Mouse (Mus musculus) B cell, adult 2 months (primary cell): ENCODE measurements around the gene Gna12.
A peak's percentile ranks its signal among the peaks of the same experiment; 100 is the strongest.

Experiments used
- DNase-seq, 2 experiments: peaks; one replicate each; pipeline ENCODE4 v3.0.0; 2022

Gna12 gene

GRCm38 (mm10) chr5:140826796-140827195, 3.4 kb downstream of the Gna12 start:
- DNase-seq: no peak

DNA sequence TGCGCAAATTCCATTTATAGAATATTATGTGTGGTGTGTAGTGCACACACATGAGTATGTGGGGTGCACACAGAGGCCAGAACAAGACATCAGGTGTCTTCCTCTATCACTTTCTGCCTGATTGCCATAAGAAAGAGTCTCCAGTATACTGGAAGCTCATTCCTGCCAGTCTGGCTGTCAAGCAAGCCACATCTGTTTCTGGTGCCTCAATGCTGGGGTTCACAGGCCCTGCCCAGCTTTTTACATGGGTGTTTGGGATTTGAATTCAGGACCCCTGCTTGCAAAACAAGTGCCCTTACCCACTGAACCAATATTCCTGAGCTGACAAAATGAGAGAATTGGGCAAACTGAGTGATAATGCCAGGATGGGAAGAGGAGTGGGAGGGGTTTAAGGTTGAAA, 4.1 kb downstream of the Gna12 start:
- DNase-seq: no peak

DNA sequence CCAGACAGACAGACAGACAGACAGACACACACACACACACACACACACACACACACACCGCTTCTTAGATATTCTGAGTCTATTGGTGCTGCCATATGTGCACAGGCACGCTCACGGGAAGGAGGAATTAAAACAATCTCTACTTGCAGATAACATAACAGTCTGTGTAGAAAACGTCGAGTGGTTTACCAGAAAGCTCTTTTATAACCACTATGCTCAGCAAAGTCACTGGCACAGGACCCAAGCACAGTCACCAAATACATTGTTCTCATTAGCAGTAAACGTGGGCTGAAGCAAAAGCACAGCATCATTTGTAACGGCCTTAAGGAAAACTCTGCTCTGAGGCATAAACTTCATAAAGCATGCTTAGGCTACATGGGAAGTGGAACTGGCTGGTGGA, 6.1 kb downstream of the Gna12 start:
- no peak for DNase-seq

DNA sequence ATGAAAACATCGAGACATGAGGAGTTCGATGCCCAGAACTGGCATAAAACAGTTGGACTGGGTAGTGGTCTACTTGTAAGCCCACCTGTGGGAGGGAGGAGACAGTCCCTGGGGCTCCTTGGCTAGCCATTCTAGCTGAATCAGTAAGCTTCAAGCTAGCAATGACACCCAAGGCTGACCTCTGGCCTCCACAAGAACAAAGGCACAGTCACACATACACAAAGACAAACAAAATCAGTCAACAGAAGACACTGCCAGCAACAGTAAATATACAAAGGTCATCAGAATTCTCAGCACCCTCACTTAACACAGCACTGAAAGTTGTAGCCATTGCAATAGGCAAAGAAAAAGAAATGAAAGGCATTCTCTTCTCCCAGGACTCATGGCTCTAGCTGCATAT, 6.8 kb downstream of the Gna12 start:
- no peak for DNase-seq

GRCm38 (mm10) chr5:140821951-140822350, 8.3 kb downstream of the Gna12 start:
- DNase-seq: no peak

- DNase-seq: no peak
Observed at GRCm38 (mm10) chr5:140820539-140820938, 9.7 kb downstream of the Gna12 start.

DNA sequence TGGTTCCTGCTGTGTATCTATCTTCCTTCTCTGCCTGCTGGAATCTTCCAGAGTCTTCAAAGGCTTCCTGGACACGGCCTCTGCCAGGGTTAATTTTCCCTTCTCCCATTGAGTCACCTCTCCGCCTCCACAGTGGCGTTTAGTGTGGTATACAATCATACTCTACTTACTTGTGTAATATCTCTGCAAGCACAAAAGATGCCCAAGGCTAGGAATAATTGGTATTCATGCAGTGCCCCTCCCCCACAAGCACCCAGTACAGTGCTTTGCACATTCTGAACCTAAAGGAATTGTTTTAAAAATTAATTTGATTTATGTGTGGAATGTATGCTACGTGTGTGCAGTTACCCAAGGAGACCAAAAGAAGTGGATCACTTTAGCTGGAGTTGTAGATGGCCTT, 10.6 kb downstream of the Gna12 start:
- DNase-seq: no peak

DNA sequence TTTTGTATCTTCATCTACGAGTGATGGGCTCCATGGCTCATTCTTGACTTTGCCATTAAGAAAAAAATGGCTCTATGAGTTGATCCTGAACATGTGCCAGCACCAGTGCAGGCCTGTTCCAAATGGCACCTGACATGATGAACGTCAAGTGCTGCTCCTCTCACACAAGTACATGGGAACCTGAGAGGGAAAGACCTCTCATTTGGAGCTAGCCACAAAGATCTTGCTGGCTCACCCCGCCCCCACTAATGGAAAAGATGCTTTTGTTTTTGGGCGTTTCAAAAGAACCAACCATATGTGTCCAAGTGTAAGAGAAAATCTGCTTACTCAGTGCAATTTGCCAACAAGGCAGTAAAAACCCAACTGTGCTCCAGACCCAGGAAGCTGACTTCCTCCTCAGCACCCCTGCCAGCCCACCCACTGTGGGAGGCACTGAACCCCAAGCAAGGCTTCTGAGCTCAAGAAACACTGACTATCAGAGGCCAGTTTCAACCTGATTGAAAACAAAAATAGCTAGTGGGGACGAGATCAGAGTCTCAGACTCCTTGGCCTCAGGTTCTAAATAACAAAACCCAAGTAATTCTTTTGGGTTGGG, 11.7 kb downstream of the Gna12 start:
- no peak for DNase-seq

GRCm38 (mm10) chr5:140816950-140817568, 13.2 kb downstream of the Gna12 start:
- DNase-seq: no peak

DNA sequence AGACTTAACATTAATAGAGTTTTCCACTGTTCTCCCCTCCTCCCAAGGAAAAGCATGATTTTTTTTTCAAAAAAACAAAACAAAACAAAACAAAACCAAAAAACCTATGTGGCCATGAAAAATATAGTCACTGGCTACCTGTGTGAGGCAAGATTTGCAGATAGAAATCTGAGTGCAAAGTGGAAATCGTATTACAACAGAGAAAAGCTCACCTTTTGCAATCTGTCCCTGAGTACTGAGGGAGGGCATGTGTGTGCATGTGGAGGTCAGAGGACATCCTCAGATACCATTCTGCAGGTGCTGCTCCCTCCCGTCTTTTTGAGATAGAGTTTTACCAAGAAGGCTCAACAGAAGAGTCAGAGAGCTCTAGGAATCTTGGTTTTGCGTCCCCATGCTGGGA, 14.2 kb downstream of the Gna12 start:
- DNase-seq: no peak

DNA sequence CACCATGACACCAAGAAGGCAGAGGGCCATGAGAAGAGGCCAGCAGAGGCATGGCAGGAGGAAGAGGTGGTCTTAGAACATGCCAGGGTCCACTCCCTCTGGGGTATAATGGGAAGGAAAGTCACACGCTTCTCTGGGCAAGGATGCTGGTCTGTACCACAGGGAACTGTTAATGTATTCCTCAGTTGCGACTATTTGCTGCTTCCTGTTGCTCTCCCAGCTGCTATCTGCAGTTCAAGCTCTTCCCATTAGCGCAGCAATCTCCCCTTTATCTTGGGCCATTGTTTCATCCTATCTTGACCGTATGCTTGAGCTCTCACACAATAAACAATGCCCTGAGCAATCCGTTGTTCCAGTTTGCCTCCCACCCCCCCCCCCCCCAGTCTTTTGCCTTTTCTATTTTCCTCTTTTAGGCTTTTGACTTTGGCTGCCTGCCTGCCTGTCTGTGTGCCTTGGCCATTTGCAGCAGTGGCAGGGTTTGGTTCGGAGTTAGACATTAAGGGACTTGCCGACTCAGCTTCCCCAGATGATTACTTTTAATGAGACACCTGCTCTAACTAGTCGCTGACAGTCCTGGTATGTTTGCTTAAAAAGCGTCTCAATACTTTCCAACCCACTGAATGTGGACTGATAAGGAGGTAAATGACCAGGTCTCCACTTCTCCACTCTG, 15.0 kb downstream of the Gna12 start:
- DNase-seq: no peak

GRCm38 (mm10) chr5:140814403-140814802, 15.8 kb downstream of the Gna12 start:
- DNase-seq: peak; percentile 40 to 43

DNA sequence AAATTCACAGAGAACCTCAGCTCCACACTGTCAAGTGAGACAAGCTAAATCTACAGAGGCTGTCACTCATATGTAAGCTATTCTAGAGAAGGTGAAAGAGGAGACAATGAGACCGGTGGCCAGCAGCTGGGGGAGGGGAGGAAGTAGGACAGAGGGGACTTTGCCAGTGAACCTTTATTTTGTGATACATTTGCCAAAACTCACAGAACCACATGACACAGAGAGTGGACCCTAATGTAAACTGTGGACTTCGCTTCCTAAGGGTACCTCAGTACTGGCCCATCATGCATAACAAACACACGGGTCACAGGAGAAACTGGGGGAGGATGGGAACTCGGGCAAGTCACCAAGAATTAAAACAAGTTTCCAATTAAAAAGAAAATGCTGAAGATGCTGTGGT, 17.5 kb downstream of the Gna12 start:
- no peak for DNase-seq

- no peak for DNase-seq
Observed at GRCm38 (mm10) chr5:140812063-140812462, 18.2 kb downstream of the Gna12 start.

DNA sequence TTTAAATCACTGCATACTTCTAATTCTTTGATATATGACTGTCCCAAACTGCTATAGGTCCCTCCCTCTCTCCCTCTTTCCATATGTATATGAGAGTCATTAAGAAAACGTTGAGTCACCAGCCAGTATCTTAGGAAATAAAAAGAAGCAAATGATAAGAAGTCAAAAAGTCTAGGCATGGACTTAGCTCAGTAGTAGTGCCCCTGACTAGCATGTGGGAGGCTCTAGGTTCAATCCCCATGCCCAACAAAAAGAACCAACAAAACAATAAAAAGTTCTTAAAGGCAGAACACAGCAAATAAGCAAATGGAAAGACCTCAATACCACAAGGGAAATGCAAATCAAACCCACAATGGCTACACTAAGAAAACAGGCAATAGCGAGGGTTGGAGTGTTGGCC, 18.8 kb downstream of the Gna12 start:
- DNase-seq: no peak

GRCm38 (mm10) chr5:140806939-140807338, 23.3 kb downstream of the Gna12 start:
- DNase-seq: no peak

DNA sequence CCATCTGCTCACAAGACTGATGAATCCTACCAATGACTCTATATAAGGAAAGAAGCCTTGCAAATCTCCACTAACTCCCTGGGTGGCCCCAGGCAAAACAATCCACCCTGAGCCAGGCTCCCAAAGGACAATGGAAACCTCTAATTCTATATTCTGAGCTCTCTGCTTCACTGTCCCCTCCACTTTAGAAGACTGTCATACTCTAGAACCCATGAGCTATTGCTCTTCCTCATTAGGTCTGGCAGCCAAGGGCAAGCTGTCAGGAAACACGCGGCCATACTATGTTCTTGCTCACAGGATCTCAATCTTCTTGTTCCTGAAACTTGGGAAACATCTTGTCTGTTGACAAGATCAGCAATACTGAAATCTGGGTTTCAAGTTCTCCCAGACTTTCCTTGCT, 24.0 kb downstream of the Gna12 start:
- no peak for DNase-seq

DNA sequence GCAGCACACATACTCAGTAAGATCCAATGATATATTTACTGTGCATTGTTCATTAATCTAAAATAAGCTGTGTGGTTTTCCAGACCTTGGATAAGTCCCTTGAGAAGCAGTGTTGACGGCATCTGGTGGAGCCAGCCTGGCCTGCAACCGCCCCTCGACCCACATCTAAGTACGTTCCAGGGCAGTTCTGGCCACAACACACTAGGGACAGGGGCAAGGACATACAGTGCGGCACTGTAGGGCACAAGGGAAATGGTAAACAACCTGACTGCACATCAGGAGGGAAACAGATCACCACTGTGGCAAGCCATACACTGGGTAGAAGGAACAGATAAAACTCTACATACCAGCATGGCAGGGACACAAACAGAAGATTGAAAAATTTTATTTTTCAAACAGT, 28.4 kb downstream of the Gna12 start:
- no peak for DNase-seq

DNA sequence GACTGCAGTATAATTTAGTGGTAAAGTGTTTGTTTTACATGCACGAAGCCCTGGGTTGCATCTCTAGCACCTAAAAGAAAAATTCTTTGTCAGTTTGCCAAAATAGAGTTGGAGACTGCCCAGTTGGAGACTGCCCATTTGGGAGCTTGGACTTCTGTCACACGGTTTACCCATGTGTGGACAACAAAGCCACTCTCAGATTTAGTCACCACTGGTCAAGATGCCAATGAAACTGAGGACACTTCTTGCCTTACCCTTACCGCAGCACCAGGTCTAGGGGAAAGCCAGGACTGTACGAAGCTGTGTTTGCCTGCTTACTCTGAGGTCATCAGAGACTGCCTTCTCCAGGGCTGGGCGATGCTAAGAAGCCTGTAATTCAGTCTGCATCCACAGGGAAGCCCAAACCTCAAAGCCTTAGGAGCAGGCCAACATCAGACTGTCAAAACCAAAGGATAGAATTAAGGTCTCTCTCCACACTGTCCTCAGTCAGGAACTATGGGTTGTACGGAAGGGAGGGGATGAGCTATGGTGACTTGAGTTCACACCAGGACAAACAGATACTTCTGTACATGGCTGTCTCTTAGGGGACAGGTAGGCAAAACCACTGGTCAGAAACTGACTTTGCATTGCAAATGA, 29.8 kb downstream of the Gna12 start:
- DNase-seq: no peak

- no peak for DNase-seq
Observed at GRCm38 (mm10) chr5:140799190-140799589, 31.0 kb downstream of the Gna12 start.

GRCm38 (mm10) chr5:140798775-140799174, 31.5 kb downstream of the Gna12 start:
- DNase-seq: no peak

- DNase-seq: no peak
Observed at GRCm38 (mm10) chr5:140798158-140798557, 32.1 kb downstream of the Gna12 start.

- no peak for DNase-seq
Observed at GRCm38 (mm10) chr5:140796051-140796450, 34.2 kb downstream of the Gna12 start.

DNA sequence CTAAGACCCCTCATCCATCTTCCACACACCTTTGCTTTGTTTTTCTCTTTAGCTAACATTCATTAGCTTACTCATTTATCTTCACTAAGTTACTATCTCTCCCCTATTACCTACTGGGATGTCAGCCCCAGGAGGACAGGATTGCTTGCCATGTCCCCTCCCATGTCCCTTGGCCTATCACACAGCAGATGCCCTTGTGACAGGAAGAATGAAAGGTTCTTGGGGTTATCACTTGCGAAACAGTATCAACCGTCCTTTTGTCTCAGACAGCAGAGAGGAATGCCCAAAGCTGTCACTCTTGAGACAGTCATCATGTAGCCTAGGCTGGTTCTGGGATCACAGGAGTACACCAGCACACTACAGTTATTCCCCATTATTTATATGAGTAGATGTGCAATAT, 35.1 kb downstream of the Gna12 start:
- DNase-seq: no peak
